Mouse (Mus musculus): ENCODE data around the gene Tprn.
A peak's percentile ranks its signal among the peaks of the same experiment; 100 is the strongest.

Tprn gene

GRCm38 (mm10) chr2:25262291-25262767 lies at the start of gene Tprn:
Gene Tprn (plus strand): TSS chr2:25262618.
- peak; percentile 95 for DNase-seq (ENCODE audit: low spot score)

- DNase-seq (ENCODE audit: low spot score), result no peak
Observed at GRCm38 (mm10) chr2:25213266-25213865, 49.1 kb upstream of the Tprn start.

GRCm38 (mm10) chr2:25214444-25214843 lies 48.0 kb upstream of the Tprn start, which contains the start of gene Stpg3:
Gene Stpg3 (minus strand): TSS chr2:25214637.
- no peak for DNase-seq (ENCODE audit: low spot score)

GRCm38 (mm10) chr2:25217666-25218065 lies 44.8 kb upstream of the Tprn start:
- DNase-seq (ENCODE audit: low spot score), result no peak

- DNase-seq (ENCODE audit: low spot score), result no peak
Observed at GRCm38 (mm10) chr2:25218445-25218844, 44.0 kb upstream of the Tprn start, which contains the start of gene Fam166a. Gene Fam166a (plus strand): TSS chr2:25218745.

- DNase-seq (ENCODE audit: low spot score), result no peak
Observed at GRCm38 (mm10) chr2:25221331-25221772, 41.1 kb upstream of the Tprn start.

- DNase-seq (ENCODE audit: low spot score), result peak; percentile 76
Observed at GRCm38 (mm10) chr2:25223681-25224491, 38.5 kb upstream of the Tprn start.

- DNase-seq (ENCODE audit: low spot score), result no peak
Observed at GRCm38 (mm10) chr2:25224492-25224765, 38.0 kb upstream of the Tprn start, which contains the start of gene Tubb4b. Gene Tubb4b (minus strand): TSS chr2:25224702.

GRCm38 (mm10) chr2:25224766-25225752 lies 37.4 kb upstream of the Tprn start:
- DNase-seq (ENCODE audit: low spot score), result peak; percentile 100

- no peak for DNase-seq (ENCODE audit: low spot score)
Observed at GRCm38 (mm10) chr2:25225811-25226379, 36.5 kb upstream of the Tprn start.

- no peak for DNase-seq (ENCODE audit: low spot score)
Observed at GRCm38 (mm10) chr2:25226864-25227263, 35.6 kb upstream of the Tprn start.

GRCm38 (mm10) chr2:25227406-25227805 lies 35.0 kb upstream of the Tprn start:
- DNase-seq (ENCODE audit: low spot score), result no peak

- DNase-seq (ENCODE audit: low spot score), result peak; percentile 77
Observed at GRCm38 (mm10) chr2:25228431-25228889, 34.0 kb upstream of the Tprn start.

GRCm38 (mm10) chr2:25228995-25229530 lies 33.4 kb upstream of the Tprn start:
- DNase-seq (ENCODE audit: low spot score), result no peak

GRCm38 (mm10) chr2:25229582-25229981 lies 32.8 kb upstream of the Tprn start:
- no peak for DNase-seq (ENCODE audit: low spot score)

- no peak for DNase-seq (ENCODE audit: low spot score)
Observed at GRCm38 (mm10) chr2:25230581-25230980, 31.8 kb upstream of the Tprn start.

GRCm38 (mm10) chr2:25231038-25231437 lies 31.4 kb upstream of the Tprn start:
- DNase-seq (ENCODE audit: low spot score), result no peak

GRCm38 (mm10) chr2:25233421-25233820 lies 29.0 kb upstream of the Tprn start:
- DNase-seq (ENCODE audit: low spot score), result no peak

- no peak for DNase-seq (ENCODE audit: low spot score)
Observed at GRCm38 (mm10) chr2:25234050-25234449, 28.4 kb upstream of the Tprn start, which contains the start of gene Slc34a3. Gene Slc34a3 (minus strand): TSS chr2:25234364.

GRCm38 (mm10) chr2:25234551-25235220 lies 27.7 kb upstream of the Tprn start:
- no peak for DNase-seq (ENCODE audit: low spot score)

GRCm38 (mm10) chr2:25236614-25237013 lies 25.8 kb upstream of the Tprn start, which contains the start of gene Rnf224:
Gene Rnf224 (minus strand): TSS chr2:25236787.
- no peak for DNase-seq (ENCODE audit: low spot score)
